Mouse (Mus musculus) intestine, embryonic 16.5 days (tissue): ENCODE data around the gene Rsf1. TPM values are rescaled to one million over a fixed set of nuclear protein-coding genes. Genes with fewer than 3 reads are reported as not detected.

Experiments used
- ATAC-seq: fragments of 200-750 bp; cut with Nextera tagmentation; 2 replicates; pipeline ENCODE4 v1.8.0; 2017; ENCODE audit warnings: moderate TSS enrichment, moderate library complexity
- H3K27ac ChIP-seq: fragments of 300-500 bp; sonication (generic); 2 replicates; pipeline ENCODE4 v1.5.1; 2014; ENCODE audit warnings: mild to moderate bottlenecking, low read length
- H3K27me3 ChIP-seq: fragments of 300-500 bp; sonication (generic); replicated peaks from 2 replicates; pipeline ENCODE4 v1.6.1; 2014; ENCODE audit warnings: low read length, control low read depth, mixed read lengths; ENCODE audit not compliant: control insufficient read depth, insufficient read depth
- H3K36me3 ChIP-seq: fragments of 300-500 bp; sonication (generic); 2 replicates; pipeline ENCODE4 v1.6.1; 2014; ENCODE audit warnings: low read length, control low read depth; ENCODE audit not compliant: control insufficient read depth, insufficient read depth
- H3K4me1 ChIP-seq: fragments of 300-500 bp; sonication (generic); 2 replicates; pipeline ENCODE4 v1.6.1; 2014; ENCODE audit warnings: low read length, control low read depth, mixed read lengths; ENCODE audit not compliant: control insufficient read depth, insufficient read depth
- H3K4me2 ChIP-seq: fragments of 300-500 bp; sonication (generic); 2 replicates; pipeline ENCODE4 v1.6.1; 2014; ENCODE audit warnings: low read depth, low read length, control low read depth
- H3K4me3 ChIP-seq: fragments of 300-500 bp; sonication (generic); 2 replicates; pipeline ENCODE4 v1.5.1; 2014; ENCODE audit warnings: mild to moderate bottlenecking, low read length
- H3K9ac ChIP-seq: fragments of 300-500 bp; sonication (generic); 2 replicates; pipeline ENCODE4 v1.6.1; 2014; ENCODE audit warnings: low read depth, low read length
- H3K9me3 ChIP-seq: fragments of 300-500 bp; sonication (generic); 2 replicates; pipeline ENCODE4 v1.6.1; 2016; ENCODE audit warnings: low read length, control low read depth; ENCODE audit not compliant: control insufficient read depth
- WGBS: fragments of 180-500 bp; shearing (Covaris S2); extraction: QIAGEN DNeasy Blood & Tissue Kit; methylation state at CpG from one replicate; pipeline ENCODE4 v1.1.7; 2014; 5-methylcytosine and 5-hydroxymethylcytosine counted together
- polyA plus RNA-seq: library from polyadenylated mRNA; unstranded; fragments of >200 nt; fragmentation: Nextera tagmentation; extraction: Ambion mirVana; gene quantifications from 2 replicates; pipeline ENCODE4 v1.2.1, GENCODE M21; 2015

The Rsf1 gene
- polyA plus RNA-seq, 1 experiment from 2014 or later: 16.0 TPM

- ATAC-seq: no peak
- H3K9ac ChIP-seq: no peak overlapping the region
- H3K27me3 ChIP-seq: no peaks in the 10 kb centered on the region
- H3K4me2 ChIP-seq: no peak overlapping the region
- no peaks in the 10 kb centered on the region for H3K4me1 ChIP-seq
- no peak overlapping the region for H3K27ac ChIP-seq
- 80% methylated on average over 5 of the region's 5 CpGs for WGBS
- H3K4me3 ChIP-seq: no peak overlapping the region
- H3K9me3 ChIP-seq: no peaks in the 10 kb centered on the region
- H3K36me3 ChIP-seq: peaks cover 4% of the 10 kb centered on the region
These were observed 128.1 kb downstream of the Rsf1 start for GRCm38 (mm10) chr7:97707809-97708208.

- WGBS: 79% methylated on average over 3 of the region's 3 CpGs
- Histone ChIP-seq H3K36me3 (peaks cover 7% of the 10 kb centered on the region), H3K9me3 (no peaks in the 10 kb centered on the region), H3K4me2 (no peak overlapping the region), H3K4me3 (no peak overlapping the region), H3K9ac (no peak overlapping the region), H3K27ac (no peak overlapping the region), H3K4me1 (no peaks in the 10 kb centered on the region), H3K27me3 (no peaks in the 10 kb centered on the region)
- no peak for ATAC-seq
These were observed 129.5 kb downstream of the Rsf1 start for GRCm38 (mm10) chr7:97709204-97709603.

GRCm38 (mm10) chr7:97714651-97715050 is 135.0 kb downstream of the Rsf1 start:
- no peaks in the 10 kb centered on the region for H3K27me3 ChIP-seq
- no peaks in the 10 kb centered on the region for H3K4me1 ChIP-seq
- ATAC-seq: no peak
- no peaks in the 10 kb centered on the region for H3K9me3 ChIP-seq
- peaks cover 17% of the 10 kb centered on the region for H3K36me3 ChIP-seq
- no peak overlapping the region for H3K4me2 ChIP-seq
- WGBS: 95% methylated on average over 5 of the region's 5 CpGs
- H3K9ac ChIP-seq: no peak overlapping the region
- no peak overlapping the region for H3K4me3 ChIP-seq
- no peak overlapping the region for H3K27ac ChIP-seq

GRCm38 (mm10) chr7:97717326-97717725 is 137.6 kb downstream of the Rsf1 start:
- H3K9me3 ChIP-seq: no peaks in the 10 kb centered on the region
- peaks cover 17% of the 10 kb centered on the region for H3K36me3 ChIP-seq
- no peak overlapping the region for H3K27ac ChIP-seq
- H3K27me3 ChIP-seq: no peaks in the 10 kb centered on the region
- ATAC-seq: no peak
- H3K4me2 ChIP-seq: no peak overlapping the region
- H3K9ac ChIP-seq: no peak overlapping the region
- no peak overlapping the region for H3K4me3 ChIP-seq
- WGBS: 89% methylated on average over 1 of the region's 1 CpGs
- H3K4me1 ChIP-seq: no peaks in the 10 kb centered on the region

GRCm38 (mm10) chr7:97719078-97719477 is 139.4 kb downstream of the Rsf1 start:
- no peak for ATAC-seq
- 87% methylated on average over 5 of the region's 5 CpGs for WGBS
- H3K9ac ChIP-seq: no peak overlapping the region
- H3K36me3 ChIP-seq: peaks cover 9% of the 10 kb centered on the region
- no peak overlapping the region for H3K27ac ChIP-seq
- no peaks in the 10 kb centered on the region for H3K4me1 ChIP-seq
- no peaks in the 10 kb centered on the region for H3K27me3 ChIP-seq
- H3K4me2 ChIP-seq: no peak overlapping the region
- H3K9me3 ChIP-seq: no peaks in the 10 kb centered on the region
- H3K4me3 ChIP-seq: no peak overlapping the region

GRCm38 (mm10) chr7:97720109-97720508 is 140.4 kb downstream of the Rsf1 start:
- H3K9ac ChIP-seq: no peak overlapping the region
- peaks cover 4% of the 10 kb centered on the region; the same call in 1 of the 2 replicates for H3K36me3 ChIP-seq
- H3K4me1 ChIP-seq: no peaks in the 10 kb centered on the region
- H3K9me3 ChIP-seq: no peaks in the 10 kb centered on the region
- H3K4me3 ChIP-seq: no peak overlapping the region
- H3K27ac ChIP-seq: no peak overlapping the region
- no peak for ATAC-seq
- 82% methylated on average over 5 of the region's 5 CpGs for WGBS
- no peaks in the 10 kb centered on the region for H3K27me3 ChIP-seq
- no peak overlapping the region for H3K4me2 ChIP-seq

GRCm38 (mm10) chr7:97722278-97722918 is 142.7 kb downstream of the Rsf1 start:
- Histone ChIP-seq H3K9me3 (no peaks in the 10 kb centered on the region), H3K27me3 (no peaks in the 10 kb centered on the region), H3K4me3 (no peak overlapping the region), H3K9ac (no peak overlapping the region), H3K27ac (no peak overlapping the region), H3K4me2 (no peak overlapping the region), H3K4me1 (no peaks in the 10 kb centered on the region), H3K36me3 (peaks cover 4% of the 10 kb centered on the region; the same call in 1 of the 2 replicates)
- no peak for ATAC-seq
- 87% methylated on average over 7 of the region's 7 CpGs for WGBS

- H3K27me3 ChIP-seq: no peaks in the 10 kb centered on the region
- no peak for ATAC-seq
- peaks cover 2% of the 10 kb centered on the region; the same call in 1 of the 2 replicates for H3K36me3 ChIP-seq
- no peak overlapping the region for H3K4me3 ChIP-seq
- H3K4me1 ChIP-seq: no peaks in the 10 kb centered on the region
- no peaks in the 10 kb centered on the region for H3K9me3 ChIP-seq
- no peak overlapping the region for H3K27ac ChIP-seq
- WGBS: 85% methylated on average over 11 of the region's 11 CpGs
- no peak overlapping the region for H3K9ac ChIP-seq
- no peak overlapping the region for H3K4me2 ChIP-seq
These were observed 144.2 kb downstream of the Rsf1 start for GRCm38 (mm10) chr7:97723646-97724538.

- no peaks in the 10 kb centered on the region for H3K27me3 ChIP-seq
- no peak overlapping the region for H3K27ac ChIP-seq
- no peaks in the 10 kb centered on the region for H3K9me3 ChIP-seq
- H3K36me3 ChIP-seq: no peaks in the 10 kb centered on the region; the same call in 1 of the 2 replicates
- no peak overlapping the region for H3K4me2 ChIP-seq
- 0 out of 2 replicates have a peak, but pooled peaks cover 1% of the 10 kb centered on the region for H3K4me1 ChIP-seq
- no peak overlapping the region for H3K9ac ChIP-seq
- ATAC-seq: no peak
- no peak overlapping the region for H3K4me3 ChIP-seq
- WGBS: 96% methylated on average over 6 of the region's 6 CpGs
These were observed 145.7 kb downstream of the Rsf1 start for GRCm38 (mm10) chr7:97725401-97725800.
